Mouse (Mus musculus): ENCODE data around the gene Flywch1. TPM values are rescaled to one million over a fixed set of nuclear protein-coding genes. Genes with fewer than 3 reads are reported as not detected.

Flywch1 gene
- total and polyA plus RNA-seq, 3 experiments = 18.8 to 28.3 (median 23.4) TPM

- Histone ChIP-seq H3K27ac (ENCODE audit: insufficient read depth, low read depth) (peak within 1 kb of the TSS; percentile 43), H3K79me2 (replicated peaks; ENCODE audit: control insufficient read depth, extremely low read depth, insufficient read depth, poor library complexity, severe bottlenecking) (no peaks in the 10 kb centered on the region; the same call in 1 of the 2 replicates), H3K36me3 (replicated peaks in 1 of 2; ENCODE audit: control insufficient read depth in 1 of 2, insufficient read depth in 1 of 2, low read length in 1 of 2) (peaks cover 0 to 3% of the 10 kb centered on the region in 2 experiments), H3K4me3 (replicated peaks in 1 of 3; ENCODE audit: low read depth in 2 of 3, low read length in 2 of 3, poor library complexity in 1 of 3) (peak within 1 kb of the TSS; percentile 61 to 90 (median 84)), H3K9ac (ENCODE audit: insufficient read depth, low read depth) (peak within 1 kb of the TSS; percentile 75), H3K4me2 (ENCODE audit: insufficient read depth, low read depth, poor library complexity, severe bottlenecking) (peak within 1 kb of the TSS; percentile 73), H3K9me3 (replicated peaks; ENCODE audit: low read length) (no peaks in the 10 kb centered on the region), H3K27me3 (replicated peaks) (peaks cover 12% of the 10 kb centered on the region), H3K4me1 (ENCODE audit: control insufficient read depth in 1 of 2, insufficient read depth in 2 of 2) (peaks cover 4 to 28% of the 10 kb centered on the region in 2 experiments)
- DNase-seq (ENCODE audit: extremely low read depth) = peak; percentile 94
- TF ChIP-seq HCFC1 (IDR thresholded peaks at IDR 0.05; ENCODE audit: low read depth, low read length) (peak; percentile 62; the same call in 1 of the 2 replicates), KAT2A (IDR thresholded peaks at IDR 0.05; ENCODE audit: insufficient replicate concordance, low read length) (no peak), SMC3 (IDR thresholded peaks at IDR 0.05; ENCODE audit: low read depth, low read length) (no peak), SIN3A (IDR thresholded peaks at IDR 0.05; ENCODE audit: low read length) (peak; percentile 65), POLR2A (IDR thresholded peaks at IDR 0.05; ENCODE audit: low read depth, low read length) (peak; percentile 90), PAX5 (IDR thresholded peaks at IDR 0.05; ENCODE audit: low read length) (no peak), MXI1 (IDR thresholded peaks at IDR 0.05; ENCODE audit: low read depth, low read length) (peak; percentile 21; the same call in 1 of the 2 replicates), ZNF384 (IDR thresholded peaks at IDR 0.05; ENCODE audit: low read depth, low read length) (no peak), USF1 (IDR thresholded peaks at IDR 0.05; ENCODE audit: low read depth, low read length) (no peak), BHLHE40 (IDR thresholded peaks at IDR 0.05; ENCODE audit: low read depth, low read length) (no peak), ZKSCAN1 (IDR thresholded peaks at IDR 0.05; ENCODE audit: borderline replicate concordance, low read depth, low read length) (no peak), NELFE (IDR thresholded peaks at IDR 0.05; ENCODE audit: low read depth, low read length) (peak; percentile 87), JUND (conservative IDR thresholded peaks at IDR 0.05; ENCODE audit: low read depth, low read length) (no peak), IRF4 (IDR thresholded peaks at IDR 0.05; ENCODE audit: low read depth, low read length) (no peak), POLR2AphosphoS2 (IDR thresholded peaks at IDR 0.05; ENCODE audit: low read depth, low read length) (no peak), TCF12 (IDR thresholded peaks at IDR 0.05; ENCODE audit: low read depth, low read length) (peak; percentile 48; the same call in 1 of the 2 replicates), CHD1 (IDR thresholded peaks at IDR 0.05; ENCODE audit: low read depth, low read length) (no peak), UBTF (IDR thresholded peaks at IDR 0.05; ENCODE audit: low read depth, low read length) (no peak), MAFK (IDR thresholded peaks at IDR 0.05; ENCODE audit: insufficient replicate concordance, low read length) (no peak), TBP (conservative IDR thresholded peaks at IDR 0.05; ENCODE audit: low read depth, low read length) (peak; percentile 81; the same call in 1 of the 2 replicates), MYC (IDR thresholded peaks at IDR 0.05; ENCODE audit: low read depth, low read length) (0 out of 2 replicates have a peak, but pooled peaks have one; percentile 36), MAX (IDR thresholded peaks at IDR 0.05; ENCODE audit: low read length) (peak; percentile 42; the same call in 1 of the 2 replicates), ELF1 (IDR thresholded peaks at IDR 0.05; ENCODE audit: low read depth, low read length) (peak; percentile 40), MAZ (IDR thresholded peaks at IDR 0.05; ENCODE audit: low read depth, low read length) (no peak), E2F4 (IDR thresholded peaks at IDR 0.05; ENCODE audit: insufficient replicate concordance, low read depth, low read length) (peak; percentile 87; the same call in 1 of the 2 replicates), NRF1 (IDR thresholded peaks at IDR 0.05; ENCODE audit: low read depth, low read length) (peak; percentile 95), RCOR1 (conservative IDR thresholded peaks at IDR 0.05; ENCODE audit: low read depth, low read length) (no peak), MEF2A (IDR thresholded peaks at IDR 0.05; ENCODE audit: borderline replicate concordance, low read depth, low read length) (no peak; the same call in 1 of the 2 replicates)
- dilution Hi-C loops (cut with MboI; ENCODE audit: extremely low pct_ligation_motif_present, extremely low pct_unique_long_range_greater_than_20kb, low sequenced_read_pairs) = no loop called here
- in situ Hi-C loops (cut with MboI; ENCODE audit: low pct_ligation_motif_present, low pct_unique_long_range_greater_than_20kb, low sequenced_read_pairs) = loop anchor here (10.0 kb wide), 1 partner anchor 51 kb away; the partner anchor contains the start of genes Cldn6, Hcfc1r1, Thoc6 and Tnfrsf12a
Measured at GRCm38 (mm10) chr17:23725999-23726757, 45.2 kb downstream of the Flywch1 start, which contains the start of gene Pkmyt1. Gene Pkmyt1 (plus strand): TSS chr17:23726336.
